Mouse (Mus musculus) megakaryocyte, embryonic 14.5 days (primary cell): ENCODE measurements at regions not wholly inside any gene's neighbourhood (a gene's known extent, or its start where the extent isn't known, plus 50 kb on each side); places are given as distances from the start of the nearest gene placed in this dataset.

Source experiments
- FLI1 ChIP-seq: IDR thresholded peaks from 2 replicates; pipeline ENCODE4 v1.6.1; 2012; ENCODE audit warnings: low read length, inconsistent platforms, mixed read lengths
- GATA1 ChIP-seq: IDR thresholded peaks from 3 replicates; pipeline ENCODE4 v1.6.1; 2012; ENCODE audit warnings: mixed read lengths, low read length, inconsistent platforms, borderline replicate concordance

GRCm38 (mm10) chr4:142321209-142321863 is 82.1 kb upstream of the Kazn start:
- TF ChIP-seq GATA1 (no peak), FLI1 (no peak)
